ENCODE assay signal across 16 mouse cellular contexts in the genomic region with DNA sequence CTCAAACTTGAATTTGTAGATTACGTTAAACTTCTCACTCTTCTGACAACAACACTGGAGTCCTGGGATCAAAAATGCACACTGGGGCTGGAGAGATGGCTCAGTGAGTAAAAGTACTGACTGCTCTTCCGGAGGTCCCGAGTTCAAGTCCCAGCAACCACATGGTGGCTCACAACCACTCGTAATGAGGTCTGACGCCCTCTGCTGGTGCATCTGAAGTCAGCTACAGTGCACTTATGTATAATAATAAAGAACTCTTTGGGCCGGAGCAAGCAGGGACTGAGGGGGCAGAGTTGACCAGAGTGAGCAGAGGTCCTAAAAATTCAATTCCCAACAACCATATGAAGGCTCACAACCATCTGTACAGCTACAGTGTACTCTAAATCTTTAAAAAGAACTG. TPM values are rescaled to one million over a fixed set of nuclear protein-coding genes. Genes with fewer than 3 reads are reported as not detected.
A peak's percentile ranks its signal among the peaks of the same experiment; 100 is the strongest.
DNase-seq lines count a peak whose midpoint lies in the region; ATAC-seq and TF ChIP-seq lines count a peak whose summit lies in the region.
"Had no signal": no experiment of that assay in that cellular context is flagged by ENCODE, and none has a peak within 500 bp of the region (broad histone marks: within the 10 kb centered on the region; RNA-seq: fewer than 3 reads in every experiment).

No protein-coding gene starts in this region.

- peak; percentile 4 for TF ChIP-seq RAD21 in CH12.LX (IDR thresholded peaks at IDR 0.05; ENCODE audit: low read depth, low read length)

- no peak overlapping the region for H3K4me3 ChIP-seq in heart, adult 2 months
- no peak overlapping the region for H3K4me3 ChIP-seq in midbrain, postnatal 0 days (ENCODE audit: low read depth, low read length)
- H3K4me3 ChIP-seq in midbrain, embryonic 14.5 days (replicated peaks; ENCODE audit: low read depth, low read length) = no peak overlapping the region
- no peak overlapping the region for H3K4me3 ChIP-seq in CH12.LX (replicated peaks in 1 of 3; ENCODE audit: low read depth in 2 of 3, low read length in 2 of 3, poor library complexity in 1 of 3)
- H3K4me3 ChIP-seq: embryonic facial prominence, embryonic 10.5 days; heart, embryonic 13.5 days; hindbrain, embryonic 13.5 days; midbrain, embryonic 10.5 days had no signal

- no peak for TF ChIP-seq EP300 in heart, adult 2 months (IDR thresholded peaks at IDR 0.05; ENCODE audit: insufficient read depth, low read depth, low read length)
- TF ChIP-seq EP300 in CH12.LX (IDR thresholded peaks at IDR 0.05; ENCODE audit: low read length) = no peak

- H3K36me3 ChIP-seq in heart, adult 2 months (ENCODE audit: control insufficient read depth, insufficient read depth, low read length) = no peaks in the 10 kb centered on the region
- H3K36me3 ChIP-seq in midbrain, postnatal 0 days (ENCODE audit: insufficient read depth, low read length) = no peaks in the 10 kb centered on the region
- H3K36me3 ChIP-seq in midbrain, embryonic 14.5 days (ENCODE audit: control insufficient read depth, insufficient read depth, low read length) = no peaks in the 10 kb centered on the region
- H3K36me3 ChIP-seq in CH12.LX (replicated peaks in 1 of 2; ENCODE audit: control insufficient read depth in 1 of 2, insufficient read depth in 1 of 2, low read length in 1 of 2) = no peaks in the 10 kb centered on the region
- no peaks in the 10 kb centered on the region for H3K36me3 ChIP-seq in splenic B cell, adult 2 months (ENCODE audit: control insufficient read depth, insufficient read depth, low read length, poor library complexity, severe bottlenecking)
- H3K36me3 ChIP-seq: embryonic facial prominence, embryonic 10.5 days; G1E; heart, embryonic 13.5 days; hindbrain, embryonic 13.5 days; midbrain, embryonic 10.5 days had no signal

- ATAC-seq in midbrain, postnatal 0 days (ENCODE audit: low FRiP score) = no peak
- no peak for ATAC-seq in midbrain, embryonic 14.5 days (ENCODE audit: low FRiP score, low TSS enrichment)

- no peaks in the 10 kb centered on the region for H3K27me3 ChIP-seq in heart, adult 2 months (ENCODE audit: control insufficient read depth, insufficient read depth, low read length)
- H3K27me3 ChIP-seq in midbrain, postnatal 0 days (ENCODE audit: insufficient read depth, low read length) = no peaks in the 10 kb centered on the region
- no peaks in the 10 kb centered on the region for H3K27me3 ChIP-seq in midbrain, embryonic 14.5 days (ENCODE audit: control insufficient read depth, insufficient read depth, low read length)
- no peaks in the 10 kb centered on the region for H3K27me3 ChIP-seq in CH12.LX (replicated peaks)
- no peaks in the 10 kb centered on the region for H3K27me3 ChIP-seq in splenic B cell, adult 2 months (ENCODE audit: control insufficient read depth, insufficient read depth, low read length, poor library complexity, severe bottlenecking)
- H3K27me3 ChIP-seq: heart, embryonic 13.5 days; hindbrain, embryonic 13.5 days had no signal

- H3K9me3 ChIP-seq in midbrain, postnatal 0 days (ENCODE audit: low read length) = no peaks in the 10 kb centered on the region
- no peaks in the 10 kb centered on the region for H3K9me3 ChIP-seq in midbrain, embryonic 14.5 days (ENCODE audit: control insufficient read depth, low read length)
- no peaks in the 10 kb centered on the region for H3K9me3 ChIP-seq in CH12.LX (replicated peaks; ENCODE audit: low read length)
- H3K9me3 ChIP-seq: embryonic facial prominence, embryonic 10.5 days; G1E; heart, embryonic 13.5 days; hindbrain, embryonic 13.5 days; midbrain, embryonic 10.5 days had no signal

- H3K27ac ChIP-seq in heart, adult 2 months = no peak overlapping the region
- H3K27ac ChIP-seq in midbrain, postnatal 0 days (ENCODE audit: low read depth, low read length) = no peak overlapping the region
- H3K27ac ChIP-seq in midbrain, embryonic 14.5 days (replicated peaks; ENCODE audit: low read depth, low read length) = no peak overlapping the region
- no peak overlapping the region for H3K27ac ChIP-seq in CH12.LX (ENCODE audit: insufficient read depth, low read depth)
- H3K27ac ChIP-seq: embryonic facial prominence, embryonic 10.5 days; heart, embryonic 13.5 days; hindbrain, embryonic 13.5 days; midbrain, embryonic 10.5 days had no signal

- dilution Hi-C loops in CH12.LX (cut with MboI; ENCODE audit: extremely low pct_ligation_motif_present, extremely low pct_unique_long_range_greater_than_20kb, low sequenced_read_pairs) = no loop called here

- 89% methylated on average over 6 of the region's 6 CpGs for whole genome bisulfite sequencing in heart, adult 2 months
- 87% methylated on average over 6 of the region's 6 CpGs for WGBS in midbrain, postnatal 0 days
- WGBS in midbrain, embryonic 14.5 days = 92% methylated on average over 6 of the region's 6 CpGs

- 0 out of 2 replicates have a peak, but pooled peaks have one; percentile 14 for TF ChIP-seq CTCF in heart, adult 2 months (IDR thresholded peaks at IDR 0.05)
- peak; percentile 27; the same call in 1 of the 2 replicates for TF ChIP-seq CTCF in midbrain, postnatal 0 days (IDR thresholded peaks at IDR 0.05)
- peak in 1 of 2 experiments; percentile 40; a peak in 2 of 4 replicates for TF ChIP-seq CTCF in CH12.LX (conservative IDR thresholded peaks at IDR 0.05 in 1 of 2, IDR thresholded peaks at IDR 0.05 in 1 of 2; ENCODE audit: low read depth in 2 of 2, low read length in 2 of 2)

- peaks cover 6% of the 10 kb centered on the region for H3K4me1 ChIP-seq in heart, adult 2 months (ENCODE audit: control insufficient read depth, insufficient read depth, low read length)
- H3K4me1 ChIP-seq in midbrain, postnatal 0 days (ENCODE audit: insufficient read depth, low read length) = no peaks in the 10 kb centered on the region
- no peaks in the 10 kb centered on the region for H3K4me1 ChIP-seq in midbrain, embryonic 14.5 days (ENCODE audit: control insufficient read depth, insufficient read depth, low read length)
- H3K4me1 ChIP-seq in CH12.LX (ENCODE audit: control insufficient read depth in 1 of 2, insufficient read depth in 2 of 2) = peaks cover 3 to 37% of the 10 kb centered on the region in 2 experiments
- H3K4me1 ChIP-seq: hindbrain, embryonic 13.5 days had no signal

- no peak for TF ChIP-seq POLR2A in heart, adult 2 months (IDR thresholded peaks at IDR 0.05; ENCODE audit: insufficient read depth, low read depth, low read length)
- no peak for TF ChIP-seq POLR2A in CH12.LX (IDR thresholded peaks at IDR 0.05; ENCODE audit: low read depth, low read length)

- in situ Hi-C loops in CH12.LX (cut with MboI; ENCODE audit: low pct_ligation_motif_present, low pct_unique_long_range_greater_than_20kb, low sequenced_read_pairs) = no loop called here

- no peak overlapping the region for H3K9ac ChIP-seq in heart, adult 2 months (ENCODE audit: low read depth, low read length)
- H3K9ac ChIP-seq in midbrain, postnatal 0 days (replicated peaks; ENCODE audit: low read length, poor library complexity, severe bottlenecking) = no peak overlapping the region
- H3K9ac ChIP-seq in midbrain, embryonic 14.5 days (replicated peaks; ENCODE audit: low read length) = no peak overlapping the region
- H3K9ac ChIP-seq in CH12.LX (ENCODE audit: insufficient read depth, low read depth) = no peak overlapping the region
- H3K9ac ChIP-seq: heart, embryonic 13.5 days; hindbrain, embryonic 13.5 days had no signal

- no peak for DNase-seq in heart, adult 2 months
- no peak for DNase-seq in heart, adult 18-20 months
- DNase-seq in midbrain, postnatal 0 days (ENCODE audit: low spot score) = no peak
- no peak for DNase-seq in midbrain, embryonic 14.5 days
- DNase-seq in CH12.LX (ENCODE audit: extremely low read depth) = no peak
- peak; percentile 38 for DNase-seq in splenic B cell, adult 2 months (ENCODE audit: low read depth, low spot score)
- no peak for DNase-seq in left cerebral cortex, adult 9 months (ENCODE audit: low spot score in 2 of 2)
- DNase-seq: adrenal gland, postnatal 36 days; cerebellum, adult 8-10 months; layer of hippocampus, postnatal 36 days; lung, adult 18-20 months had no signal

- intact Hi-C loops in heart, adult 2 months (cut with DNase I) = no loop called here

- no peaks in the 10 kb centered on the region for H3K79me2 ChIP-seq in heart, adult 2 months (replicated peaks; ENCODE audit: control insufficient read depth, insufficient read depth, low read length)
- H3K79me2 ChIP-seq in CH12.LX (replicated peaks; ENCODE audit: control insufficient read depth, extremely low read depth, insufficient read depth, poor library complexity, severe bottlenecking) = no peaks in the 10 kb centered on the region

- H3K4me2 ChIP-seq in midbrain, postnatal 0 days (ENCODE audit: low read depth, low read length, poor library complexity, severe bottlenecking) = no peak overlapping the region
- no peak overlapping the region for H3K4me2 ChIP-seq in midbrain, embryonic 14.5 days (ENCODE audit: low read length)
- H3K4me2 ChIP-seq in CH12.LX (ENCODE audit: insufficient read depth, low read depth, poor library complexity, severe bottlenecking) = no peak overlapping the region
- H3K4me2 ChIP-seq: heart, embryonic 13.5 days; hindbrain, embryonic 13.5 days had no signal

TF ChIP-seq in CH12.LX, 34 proteins besides CTCF, POLR2A, EP300 and RAD21:
- TF ChIP-seq SMC3 (IDR thresholded peaks at IDR 0.05; ENCODE audit: low read depth, low read length) (peak; percentile 29), E2F4 (IDR thresholded peaks at IDR 0.05; ENCODE audit: insufficient replicate concordance, low read depth, low read length) (no peak)

RNA-seq across cellular contexts. Expression of a gene that starts 55.6 kb away (rescaled TPM):
- total RNA-seq in heart, adult 2 months (2021) = 1 to 10 TPM; 8.0 to 8.8 TPM
- polyA plus RNA-seq in heart, adult 2 months (2012; rRNA removed) = 4.3 and 5.2 TPM in 2 replicates
- 1 to 10 TPM; 8.1 to 8.8 TPM for total RNA-seq in heart, adult 18-20 months (2021)
- total RNA-seq in midbrain, postnatal 0 days (2014; rRNA removed) = 18.5 and 19.1 TPM in 2 replicates
- polyA plus RNA-seq in midbrain, postnatal 0 days (2015; fragmentation: Nextera tagmentation; extraction: Ambion mirVana) = 30.1 and 30.4 TPM in 2 replicates
- polyA plus RNA-seq in midbrain, embryonic 14.5 days (2014; fragmentation: Nextera tagmentation; extraction: Ambion mirVana) = 33.0 and 45.2 TPM in 2 replicates
- total RNA-seq in CH12.LX (2012; rRNA removed) = 15.9 and 16.6 TPM in 2 replicates
- total RNA-seq in CH12.LX (2014; rRNA removed) = 5.2 and 7.0 TPM in 2 replicates
- 26.1 and 29.2 TPM in 2 replicates for polyA plus RNA-seq in CH12.LX (2012; ENCODE audit: insufficient read length, low read depth)
- polyA plus RNA-seq: G1E had no signal
